Mouse (Mus musculus) C2C12 (cell line): Measurements from ENCODE around the gene Selenok. TPM values are rescaled to one million over a fixed set of nuclear protein-coding genes. Genes with fewer than 3 reads are reported as not detected.

Experiments
- H3K27me3 ChIP-seq: one replicate; pipeline ENCODE4 v1.6.1; 2011; ENCODE audit not compliant: control insufficient read depth, insufficient read depth, insufficient read length
- H3K36me3 ChIP-seq: one replicate; pipeline ENCODE4 v1.6.1; 2011; ENCODE audit not compliant: control insufficient read depth, insufficient read depth
- H3K4me3 ChIP-seq: one replicate; pipeline ENCODE4 v1.5.1; 2011; ENCODE audit warnings: mild to moderate bottlenecking, control low read depth; ENCODE audit not compliant: poor library complexity, insufficient read depth, severe bottlenecking
- H3K79me2 ChIP-seq: one replicate; pipeline ENCODE4 v1.6.1; 2011; ENCODE audit not compliant: control insufficient read depth, insufficient read depth
- H3K79me3 ChIP-seq: one replicate; pipeline ENCODE4 v1.6.1; 2011; ENCODE audit warnings: low read depth, control low read depth
- H3ac ChIP-seq: one replicate; pipeline ENCODE3; 2011; ENCODE audit warnings: low read depth; ENCODE audit not compliant: control insufficient read depth, insufficient read length
- CEBPB ChIP-seq: IDR thresholded peaks from one replicate; pipeline ENCODE4 v1.6.1; 2011; ENCODE audit warnings: low read depth, mild to moderate bottlenecking, control low read depth, moderate library complexity
- CTCF ChIP-seq: IDR thresholded peaks from one replicate; pipeline ENCODE4 v1.5.1; 2011; ENCODE audit not compliant: control insufficient read depth, insufficient read depth, insufficient read length
- FOSL1 ChIP-seq: IDR thresholded peaks from one replicate; pipeline ENCODE4 v1.8.0; 2011; ENCODE audit warnings: mild to moderate bottlenecking, low read length; ENCODE audit not compliant: poor library complexity, insufficient read depth, severe bottlenecking
- MAX ChIP-seq: IDR thresholded peaks from one replicate; pipeline ENCODE4 v1.6.1; 2011; ENCODE audit warnings: mild to moderate bottlenecking, control low read depth
- MYOD1 ChIP-seq: IDR thresholded peaks from one replicate; pipeline ENCODE4 v1.6.1; 2011; ENCODE audit warnings: low read depth; ENCODE audit not compliant: control insufficient read depth, insufficient read length
- MYOG ChIP-seq: IDR thresholded peaks from one replicate; pipeline ENCODE4 v1.6.1; 2011; ENCODE audit not compliant: control insufficient read depth, insufficient read length; ENCODE audit errors: extremely low read depth
- USF1 ChIP-seq: IDR thresholded peaks from one replicate; pipeline ENCODE4 v1.6.1; 2011; ENCODE audit warnings: low read depth, mild to moderate bottlenecking, control low read depth, moderate library complexity
- polyA plus RNA-seq: library from polyadenylated mRNA; unstranded; fragments of >200 nt; fragmentation: generic; extraction: Trizol; gene quantifications from one replicate; pipeline ENCODE4 v1.2.1, GENCODE M21; 2012; ENCODE audit warnings: missing spikeins

The Selenok gene
- polyA plus RNA-seq, 1 experiment = 112 TPM

GRCm38 (mm10) chr14:29987276-29987675 is 19.2 kb downstream of the Selenok start:
- Histone ChIP-seq H3K79me3 (no peaks in the 10 kb centered on the region), H3K36me3 (peaks cover 92% of the 10 kb centered on the region), H3K4me3 (no peak overlapping the region), H3ac (no peak overlapping the region), H3K79me2 (peaks cover under 1% of the 10 kb centered on the region), H3K27me3 (no peaks in the 10 kb centered on the region)
- TF ChIP-seq CEBPB (no peak), MYOD1 (no peak), CTCF (no peak), MAX (no peak), FOSL1 (no peak), MYOG (no peak), USF1 (no peak)

- Histone ChIP-seq H3K36me3 (peaks cover 92% of the 10 kb centered on the region), H3K79me3 (no peaks in the 10 kb centered on the region), H3ac (no peak overlapping the region), H3K4me3 (no peak overlapping the region), H3K27me3 (no peaks in the 10 kb centered on the region), H3K79me2 (no peaks in the 10 kb centered on the region)
- TF ChIP-seq MYOG (no peak), CEBPB (no peak), CTCF (no peak), FOSL1 (no peak), USF1 (no peak), MYOD1 (no peak), MAX (no peak)
Measured at GRCm38 (mm10) chr14:29987739-29988138, 19.6 kb downstream of the Selenok start.

DNA sequence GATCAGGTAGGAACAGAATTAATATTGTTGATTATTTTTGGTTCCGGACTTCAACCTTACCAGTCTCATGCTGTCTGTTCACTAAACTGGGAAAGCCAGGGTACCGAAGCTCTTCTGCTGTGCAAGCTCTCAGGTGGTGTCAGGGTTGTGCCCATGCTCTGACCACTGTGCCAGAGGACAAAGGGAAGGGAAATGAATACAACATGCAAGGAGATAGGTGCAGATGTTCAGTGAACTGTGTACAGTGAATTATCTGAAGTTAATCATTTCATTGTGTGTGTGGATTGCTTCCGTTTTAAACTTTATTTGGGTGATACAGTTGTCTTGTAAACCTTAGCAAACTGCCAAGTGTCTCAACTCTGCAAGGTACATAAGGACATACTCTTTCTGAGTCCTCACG is 20.2 kb downstream of the Selenok start:
- Histone ChIP-seq H3K27me3 (no peaks in the 10 kb centered on the region), H3ac (no peak overlapping the region), H3K79me3 (no peaks in the 10 kb centered on the region), H3K4me3 (no peak overlapping the region), H3K36me3 (peaks cover 93% of the 10 kb centered on the region), H3K79me2 (no peaks in the 10 kb centered on the region)
- TF ChIP-seq FOSL1 (no peak), MAX (no peak)

DNA sequence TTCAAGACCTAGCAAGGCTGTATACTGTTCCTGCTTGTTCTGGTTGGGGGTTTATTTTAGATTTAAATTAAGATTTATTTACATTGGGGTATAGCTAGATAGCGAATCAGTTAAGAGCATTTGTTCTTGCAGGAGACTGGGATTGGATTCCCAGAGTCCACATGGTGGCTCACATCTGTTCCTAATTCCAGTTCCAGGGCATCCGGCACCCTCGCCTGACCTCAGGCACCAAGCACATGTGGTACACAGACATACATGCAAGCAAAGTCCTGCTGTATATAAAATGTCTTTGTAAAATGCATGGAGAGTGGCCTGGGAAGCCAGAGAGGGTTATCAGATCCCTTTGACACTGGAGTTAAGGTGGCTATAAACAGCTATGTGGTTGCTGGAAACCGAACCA is 26.9 kb downstream of the Selenok start:
- Histone ChIP-seq H3K79me2 (no peaks in the 10 kb centered on the region), H3K27me3 (no peaks in the 10 kb centered on the region), H3K4me3 (no peak overlapping the region), H3K36me3 (peaks cover 43% of the 10 kb centered on the region), H3K79me3 (no peaks in the 10 kb centered on the region), H3ac (no peak overlapping the region)
- no peak for TF ChIP-seq FOSL1
- no peak for TF ChIP-seq USF1
- no peak for TF ChIP-seq MYOD1
- TF ChIP-seq MAX = no peak
- no peak for TF ChIP-seq CTCF
- no peak for TF ChIP-seq MYOG
- no peak for TF ChIP-seq CEBPB

GRCm38 (mm10) chr14:29996000-29996751 is 28.1 kb downstream of the Selenok start:
- Histone ChIP-seq H3K27me3 (no peaks in the 10 kb centered on the region), H3K36me3 (peaks cover 35% of the 10 kb centered on the region), H3ac (no peak overlapping the region), H3K4me3 (no peak overlapping the region), H3K79me2 (no peaks in the 10 kb centered on the region), H3K79me3 (no peaks in the 10 kb centered on the region)
- TF ChIP-seq USF1 = no peak
- TF ChIP-seq FOSL1 = no peak
- TF ChIP-seq MAX = no peak
- no peak for TF ChIP-seq CTCF

DNA sequence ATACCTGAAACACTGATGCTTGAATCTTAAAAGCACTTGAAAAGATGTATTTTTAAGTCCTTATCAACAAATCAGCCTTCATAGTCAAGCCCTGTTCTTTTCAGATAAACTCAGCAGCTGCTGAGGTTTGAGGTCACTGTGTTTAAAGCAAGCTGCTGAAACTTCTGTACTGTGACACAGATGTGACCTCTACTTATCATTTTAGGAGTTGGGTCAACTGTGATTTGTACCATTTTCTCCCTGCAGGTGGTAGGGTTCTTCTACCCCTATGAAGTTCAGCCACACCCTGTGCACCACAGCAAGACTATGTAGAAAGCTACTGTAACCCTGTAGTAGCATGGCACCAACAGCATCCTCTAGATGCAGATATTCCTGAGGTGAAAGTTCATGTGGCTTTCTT is 29.2 kb downstream of the Selenok start:
- Histone ChIP-seq H3K27me3 (no peaks in the 10 kb centered on the region), H3K36me3 (peaks cover 26% of the 10 kb centered on the region), H3K79me2 (no peaks in the 10 kb centered on the region), H3ac (no peak overlapping the region), H3K79me3 (no peaks in the 10 kb centered on the region), H3K4me3 (no peak overlapping the region)
- TF ChIP-seq FOSL1 (no peak), CTCF (no peak), MYOG (no peak), CEBPB (no peak), MYOD1 (no peak), MAX (no peak), USF1 (no peak)
